Mouse (Mus musculus) limb, embryonic 10.5 days (tissue): ENCODE measurements at regions not wholly inside any gene's neighbourhood (a gene's known extent, or its start where the extent isn't known, plus 50 kb on each side); places are given as distances from the start of the nearest gene placed in this dataset.

ENCODE experiments used
- DNase-seq: peaks from one replicate; pipeline ENCODE4 v3.0.0-alpha.2; 2017; ENCODE audit warnings: low spot score
- H3K27ac ChIP-seq: fragments of 300-500 bp; sonication (generic); 2 replicates; pipeline ENCODE4 v1.5.1; 2016; ENCODE audit warnings: mild to moderate bottlenecking
- H3K27me3 ChIP-seq: fragments of 300-500 bp; sonication (generic); 2 replicates; pipeline ENCODE4 v1.6.1; 2016; ENCODE audit warnings: low read depth, mild to moderate bottlenecking; ENCODE audit not compliant: poor library complexity, severe bottlenecking
- H3K36me3 ChIP-seq: fragments of 300-500 bp; sonication (generic); 2 replicates; pipeline ENCODE4 v1.6.1; 2016; ENCODE audit warnings: mild to moderate bottlenecking, moderate library complexity
- H3K4me1 ChIP-seq: fragments of 300-500 bp; sonication (generic); 2 replicates; pipeline ENCODE4 v1.6.1; 2016
- H3K4me3 ChIP-seq: fragments of 300-500 bp; sonication (generic); 2 replicates; pipeline ENCODE4 v1.5.1; 2016; ENCODE audit warnings: mild to moderate bottlenecking, moderate library complexity
- H3K9me3 ChIP-seq: fragments of 300-500 bp; sonication (generic); replicated peaks from 2 replicates; pipeline ENCODE4 v1.6.1; 2016; ENCODE audit warnings: mild to moderate bottlenecking
- WGBS: fragments of 180-500 bp; shearing (Covaris S2); methylation state at CpG from one replicate; pipeline ENCODE4 v1.1.7; 2016; 5-methylcytosine and 5-hydroxymethylcytosine counted together

- WGBS: 52% methylated on average over 6 of the region's 6 CpGs
- H3K27me3 ChIP-seq: no peaks in the 10 kb centered on the region
- H3K9me3 ChIP-seq: no peaks in the 10 kb centered on the region
- DNase-seq: no peak
- H3K36me3 ChIP-seq: no peaks in the 10 kb centered on the region
- no peak overlapping the region for H3K4me3 ChIP-seq
- H3K4me1 ChIP-seq: peaks cover 19% of the 10 kb centered on the region
- no peak overlapping the region for H3K27ac ChIP-seq
These were observed 98.8 kb downstream of the Tle3 start for GRCm38 (mm10) chr9:61470815-61471505.

GRCm38 (mm10) chr9:61468897-61469509 is 96.8 kb downstream of the Tle3 start:
- DNase-seq: no peak
- H3K9me3 ChIP-seq: no peaks in the 10 kb centered on the region
- 62% methylated on average over 11 of the region's 11 CpGs for WGBS
- peaks cover 19% of the 10 kb centered on the region for H3K4me1 ChIP-seq
- H3K27ac ChIP-seq: no peak overlapping the region
- H3K27me3 ChIP-seq: no peaks in the 10 kb centered on the region
- H3K36me3 ChIP-seq: no peaks in the 10 kb centered on the region
- H3K4me3 ChIP-seq: no peak overlapping the region

DNA sequence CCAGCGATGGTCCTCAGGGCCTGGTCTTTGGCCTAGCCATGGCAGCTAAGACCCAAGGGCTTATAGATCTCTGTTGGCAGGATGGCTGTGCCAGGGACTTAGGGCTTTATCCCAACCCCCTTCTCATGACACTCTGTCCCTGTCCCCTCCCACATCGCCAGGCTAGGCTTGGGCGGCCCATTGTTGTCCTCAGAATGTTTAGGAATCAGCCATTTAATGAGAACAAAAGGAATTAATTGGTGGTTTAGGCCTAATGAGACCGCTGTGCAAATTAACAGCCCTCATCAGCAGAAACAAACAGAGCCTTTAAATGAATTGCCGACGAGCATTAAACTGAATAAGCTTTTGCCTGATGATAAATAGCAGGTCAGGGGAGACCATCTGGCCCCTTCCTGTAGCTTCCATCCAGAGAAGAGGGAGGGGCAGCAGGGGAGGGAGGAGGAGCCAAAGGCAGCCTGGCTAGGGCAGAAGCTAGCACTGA is 96.2 kb downstream of the Tle3 start:
- WGBS: 30% methylated on average over 6 of the region's 6 CpGs
- H3K9me3 ChIP-seq: no peaks in the 10 kb centered on the region
- H3K4me3 ChIP-seq: no peak overlapping the region
- no peaks in the 10 kb centered on the region for H3K36me3 ChIP-seq
- DNase-seq: peak; percentile 41
- no peaks in the 10 kb centered on the region for H3K27me3 ChIP-seq
- no peak overlapping the region for H3K27ac ChIP-seq
- H3K4me1 ChIP-seq: peaks cover 19% of the 10 kb centered on the region
